Mouse (Mus musculus) T-helper 17 cell (primary cell): ENCODE measurements around the gene Gm9767.

Experiments
- in situ Hi-C, 2 experiments: fragments of 300-600 bp; cut with MboI, MseI; formaldehyde crosslinking; loops; 1 replicate in 1 of 2; 2 replicates in 1 of 2; pipeline ENCODE4 v1.15.1; 2025; ENCODE audit warnings: high pct_unique_total_duplicates in 2 of 2

Gm9767 gene

GRCm38 (mm10) chr10:26077671-26078481 is at the start of gene Gm9767:
Gene Gm9767, plus strand, starts transcription at chr10:26078255.
- in situ Hi-C loops: no loop called here

- in situ Hi-C loops: no loop called here
Observed at GRCm38 (mm10) chr10:26034931-26035330, 43.1 kb upstream of the Gm9767 start.

DNA sequence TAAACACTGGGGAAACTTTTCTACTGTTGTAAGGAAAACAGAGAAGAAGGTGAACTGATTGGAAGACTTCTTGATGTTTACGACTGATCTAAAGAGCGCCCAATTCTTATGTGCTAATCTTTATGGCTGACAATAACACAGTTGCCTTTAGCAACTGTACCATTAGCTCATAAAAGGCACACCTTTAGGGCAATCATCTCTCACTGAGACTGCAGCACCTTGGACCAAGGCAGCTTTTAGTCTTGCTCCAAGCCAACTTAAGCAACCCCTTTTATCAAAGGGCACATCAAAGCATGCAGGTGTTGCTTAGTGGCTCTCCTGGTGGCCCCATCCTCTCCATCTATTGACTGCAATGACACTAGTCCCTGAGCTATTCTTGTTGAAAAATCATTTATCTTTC is 26.9 kb upstream of the Gm9767 start:
- in situ Hi-C loops: no loop called here

DNA sequence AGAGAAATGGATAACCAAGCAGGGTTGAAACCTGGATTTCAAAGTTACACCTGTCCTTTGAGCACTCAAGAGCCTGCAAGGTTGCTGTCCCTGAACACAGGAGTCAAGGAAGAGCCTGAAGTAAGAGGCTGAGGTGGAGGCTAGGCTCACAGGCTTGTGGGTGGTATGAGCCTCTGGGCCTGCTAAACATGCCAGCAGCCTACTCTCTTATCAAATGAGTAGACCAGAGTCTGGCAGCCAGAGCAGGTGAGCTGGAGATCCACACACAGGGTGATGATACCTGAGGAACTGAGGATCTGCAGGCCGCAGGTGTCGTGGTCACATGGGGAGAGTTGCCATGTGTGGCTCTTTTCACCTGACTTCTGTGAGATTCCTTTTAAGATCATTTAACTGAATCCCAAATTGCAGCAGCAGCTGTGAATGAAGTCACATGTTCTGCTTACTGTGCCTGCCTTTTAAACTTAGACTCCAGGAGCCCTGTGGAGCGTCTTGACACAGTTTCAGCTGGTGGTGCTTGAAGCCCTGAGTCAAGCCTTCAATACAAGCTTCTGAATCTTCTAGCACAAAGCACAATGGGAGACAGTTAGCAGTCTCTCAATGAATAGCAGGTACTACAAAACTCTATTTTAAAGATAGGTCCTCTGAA is 18.3 kb upstream of the Gm9767 start:
- in situ Hi-C loops: no loop called here

- in situ Hi-C loops: no loop called here
Observed at GRCm38 (mm10) chr10:26063071-26063470, 15.0 kb upstream of the Gm9767 start.

GRCm38 (mm10) chr10:26071986-26072385 is 6.1 kb upstream of the Gm9767 start:
- in situ Hi-C loops: no loop called here

- in situ Hi-C loops: no loop called here
Observed at GRCm38 (mm10) chr10:26076949-26077348, 1.1 kb upstream of the Gm9767 start.

- in situ Hi-C loops: no loop called here
Observed at GRCm38 (mm10) chr10:26078521-26079142, 577 bp downstream of the Gm9767 start, which contains the start of gene Tmem200a. Gene Tmem200a, minus strand, starts transcription at chr10:26079052.

- in situ Hi-C loops: no loop called here
Observed at GRCm38 (mm10) chr10:26079678-26080077, 1.6 kb downstream of the Gm9767 start.

DNA sequence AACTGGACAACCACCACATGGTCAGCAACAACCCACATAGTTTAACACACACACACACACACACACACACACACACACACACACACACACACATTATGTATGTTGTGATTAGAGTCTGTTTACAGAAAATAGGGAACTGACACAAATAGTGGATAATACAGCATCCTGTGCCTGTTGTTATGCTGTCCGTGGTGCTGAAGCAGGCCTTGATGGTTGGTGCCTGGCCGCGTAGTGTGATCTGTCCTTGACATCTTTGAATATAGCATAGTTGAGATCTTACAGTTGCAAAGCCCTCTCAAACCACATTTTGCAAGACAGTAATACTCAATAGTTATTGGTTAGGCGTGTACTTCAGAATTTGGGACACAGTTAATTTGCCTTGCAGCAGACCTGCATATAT is 4.0 kb downstream of the Gm9767 start:
- in situ Hi-C loops: no loop called here

DNA sequence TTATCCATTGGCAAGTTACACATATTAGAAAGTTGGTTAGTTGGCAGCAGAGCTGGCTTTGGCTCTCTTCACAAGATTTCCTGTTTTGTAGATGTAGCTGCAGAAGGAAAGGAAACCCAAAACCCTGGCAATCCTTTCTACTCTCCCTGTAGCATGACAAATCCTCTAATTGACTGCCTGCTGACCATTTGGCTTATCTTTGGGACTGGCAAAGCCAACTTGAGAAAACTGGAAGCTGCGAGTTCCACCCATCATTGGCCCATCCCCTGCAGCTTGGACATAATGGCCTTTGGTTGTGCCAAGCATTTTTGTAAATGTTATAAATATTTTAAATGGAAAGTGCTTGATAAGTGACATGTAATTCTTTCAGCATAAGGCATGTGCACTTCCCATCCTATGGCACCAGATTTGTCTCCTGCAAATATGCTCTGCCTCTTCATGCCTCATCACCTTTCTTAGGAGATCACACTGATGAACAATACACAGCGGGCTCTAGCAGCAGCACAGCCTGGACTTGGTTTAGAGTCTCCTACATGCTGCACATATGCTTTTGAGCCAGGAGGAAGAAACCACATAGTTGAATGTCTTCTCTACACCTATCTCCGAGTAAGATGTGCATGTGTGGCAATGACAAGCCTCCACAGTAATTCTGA is 25.4 kb downstream of the Gm9767 start:
- in situ Hi-C loops: no loop called here

DNA sequence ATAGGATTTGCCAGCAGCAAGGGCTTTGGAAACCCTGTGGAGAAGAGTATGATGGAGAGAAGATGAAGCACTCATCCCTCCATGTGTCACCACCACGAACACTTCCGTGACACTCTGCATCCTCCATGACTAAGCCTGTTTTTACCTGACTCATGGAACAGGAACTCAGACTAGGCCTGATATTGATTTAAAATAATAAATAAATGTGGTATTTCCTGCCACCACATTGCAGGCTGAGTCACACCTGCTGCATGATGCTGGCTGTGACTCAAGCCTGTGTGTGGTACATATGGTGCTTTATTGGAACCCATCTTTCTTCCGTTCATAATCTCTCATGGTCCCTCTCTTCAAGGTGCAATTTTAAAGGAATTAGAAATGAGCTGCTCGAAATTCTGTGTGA is 36.4 kb downstream of the Gm9767 start:
- in situ Hi-C loops: no loop called here

DNA sequence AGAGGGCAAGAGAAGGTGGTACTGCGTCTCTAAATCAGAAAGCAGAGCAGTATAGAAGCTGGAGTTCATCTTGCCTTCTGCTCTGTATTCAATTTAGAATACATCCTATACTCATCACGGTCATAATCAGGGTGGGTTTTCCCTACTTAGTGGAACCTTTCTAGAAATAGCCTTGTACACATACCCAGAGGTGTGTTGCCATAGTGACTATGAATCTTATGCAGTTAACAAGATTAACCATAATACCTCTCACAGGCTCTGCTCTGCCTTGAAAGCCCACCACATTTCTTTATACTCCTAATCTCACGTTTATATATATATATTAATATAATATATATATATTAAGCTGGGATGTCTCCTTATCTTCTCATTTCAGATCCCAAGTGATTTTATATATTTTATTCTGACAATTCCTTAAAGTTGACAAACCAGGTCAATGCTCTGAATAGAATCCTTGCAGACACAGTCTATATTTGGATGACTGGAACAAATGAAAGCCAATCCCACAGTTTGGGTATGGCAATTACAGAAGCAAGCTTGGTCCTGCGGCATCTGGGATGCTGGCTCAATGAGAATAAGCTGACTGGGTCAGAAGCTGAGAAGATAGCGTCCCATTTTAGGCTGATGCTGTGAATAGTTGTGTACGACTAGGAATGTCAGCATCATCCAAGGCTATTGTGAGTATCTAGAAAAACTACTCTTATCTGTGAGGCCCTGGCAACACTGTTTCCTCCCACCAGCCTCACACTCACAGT is 41.2 kb downstream of the Gm9767 start:
- in situ Hi-C loops: no loop called here

- in situ Hi-C loops: no loop called here
Observed at GRCm38 (mm10) chr10:26119822-26120183, 41.7 kb downstream of the Gm9767 start.
